Mouse (Mus musculus) embryonic fibroblast, embryonic 13.5 days (primary cell): Measurements from ENCODE around the gene Glod5.

Source experiments
- CTCF ChIP-seq: IDR thresholded peaks from 2 replicates; pipeline ENCODE4 v1.5.1; 2011; ENCODE audit warnings: mild to moderate bottlenecking, control low read depth, low read length, moderate library complexity, borderline replicate concordance; ENCODE audit not compliant: insufficient read depth
- POLR2A ChIP-seq: IDR thresholded peaks from 2 replicates; pipeline ENCODE4 v1.6.1; 2011; ENCODE audit warnings: low read depth, mild to moderate bottlenecking, control low read depth, low read length, moderate library complexity

DNA sequence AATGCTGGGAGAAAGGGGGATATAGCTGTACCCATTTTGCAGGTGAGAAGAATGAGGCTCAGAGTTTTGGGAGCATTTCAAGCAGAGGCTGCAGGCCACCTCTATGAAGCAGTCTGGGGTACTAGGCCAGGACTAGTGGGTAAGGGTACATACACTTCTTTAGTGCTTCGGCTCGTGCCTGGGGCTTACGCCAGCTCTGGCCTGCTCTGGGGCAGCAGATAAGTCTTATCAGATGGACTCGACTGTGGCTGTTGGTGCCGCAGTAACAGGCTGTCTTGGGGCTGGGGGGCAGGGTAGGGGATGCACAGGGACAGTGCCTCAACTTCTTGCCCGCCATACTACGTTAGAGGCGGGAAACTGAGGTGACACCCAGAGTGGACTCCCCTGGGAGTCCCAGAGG lies 50.1 kb downstream of the Glod5 start:
- TF ChIP-seq POLR2A: no peak
- TF ChIP-seq CTCF: no peak
